Mouse (Mus musculus) small intestine, adult 2 months (tissue): ENCODE results near the gene Rrp15.

Experiments
- CTCF ChIP-seq: fragments of 200-500 bp; IDR thresholded peaks from 2 replicates; pipeline ENCODE4 v1.5.1; 2012; ENCODE audit warnings: low read depth, mild to moderate bottlenecking, control low read depth, inconsistent platforms, low read length, moderate library complexity, mixed read lengths; ENCODE audit not compliant: insufficient replicate concordance, insufficient read length; ENCODE audit errors: extremely low read depth
- POLR2A ChIP-seq: fragments of 200-500 bp; IDR thresholded peaks from 2 replicates; pipeline ENCODE4 v1.6.1; 2012; ENCODE audit warnings: low read depth, mild to moderate bottlenecking, control low read depth, inconsistent platforms, low read length, moderate library complexity

GRCm38 (mm10) chr1:186770659-186771058 lies 21.5 kb upstream of the Rrp15 start:
- TF ChIP-seq CTCF (peak; percentile 19; the same call in 1 of the 2 replicates), POLR2A (no peak)
